Mouse (Mus musculus) intestine, embryonic 14.5 days (tissue): ENCODE results near the gene Rbm6. TPM values are rescaled to one million over a fixed set of nuclear protein-coding genes. Genes with fewer than 3 reads are reported as not detected.

Experiments used
- ATAC-seq: fragments of 200-750 bp; cut with Nextera tagmentation; replicated peaks from 2 replicates; pipeline ENCODE4 v1.8.0; 2017; ENCODE audit warnings: low read depth, moderate number of reproducible peaks, moderate TSS enrichment, moderate library complexity; ENCODE audit not compliant: low FRiP score, low TSS enrichment
- DNase-seq: peaks from one replicate; pipeline ENCODE4 v3.0.0-alpha.2; 2018; ENCODE audit warnings: low spot score
- H3K27ac ChIP-seq: fragments of 300-500 bp; sonication (generic); 2 replicates; pipeline ENCODE4 v1.5.1; 2014; ENCODE audit warnings: low read depth, mild to moderate bottlenecking, control low read depth
- H3K27me3 ChIP-seq: fragments of 300-500 bp; sonication (generic); replicated peaks from 2 replicates; pipeline ENCODE4 v1.6.1; 2014; ENCODE audit warnings: low read length, control low read depth; ENCODE audit not compliant: control insufficient read depth, insufficient read depth
- H3K36me3 ChIP-seq: fragments of 300-500 bp; sonication (generic); 2 replicates; pipeline ENCODE4 v1.6.1; 2014; ENCODE audit warnings: low read length, control low read depth; ENCODE audit not compliant: control insufficient read depth, insufficient read depth
- H3K4me1 ChIP-seq: fragments of 300-500 bp; sonication (generic); replicated peaks from 2 replicates; pipeline ENCODE4 v1.6.1; 2014; ENCODE audit warnings: low read length, control low read depth, mixed read lengths; ENCODE audit not compliant: control insufficient read depth, insufficient read depth
- H3K4me2 ChIP-seq: fragments of 300-500 bp; sonication (generic); 2 replicates; pipeline ENCODE4 v1.6.1; 2014; ENCODE audit warnings: low read length
- H3K4me3 ChIP-seq: fragments of 300-500 bp; sonication (generic); 2 replicates; pipeline ENCODE4 v1.5.1; 2014; ENCODE audit warnings: low read depth, low read length, control low read depth, mixed read lengths
- H3K9ac ChIP-seq: fragments of 300-500 bp; sonication (generic); 2 replicates; pipeline ENCODE4 v1.6.1; 2014; ENCODE audit warnings: mild to moderate bottlenecking, low read length
- H3K9me3 ChIP-seq: fragments of 300-500 bp; sonication (generic); 2 replicates; pipeline ENCODE4 v1.6.1; 2016; ENCODE audit warnings: low read length, control low read depth; ENCODE audit not compliant: control insufficient read depth
- WGBS: fragments of 180-500 bp; shearing (Covaris S2); extraction: QIAGEN DNeasy Blood & Tissue Kit; methylation state at CpG from one replicate; pipeline ENCODE4 v1.1.7; 2014; 5-methylcytosine and 5-hydroxymethylcytosine counted together
- polyA plus RNA-seq: library from polyadenylated mRNA; unstranded; fragments of >200 nt; fragmentation: Nextera tagmentation; extraction: Ambion mirVana; gene quantifications from 2 replicates; pipeline ENCODE4 v1.2.1, GENCODE M21; 2014

The Rbm6 gene
- polyA plus RNA-seq, 1 experiment from 2014 or later = 64.2 TPM

- H3K36me3 ChIP-seq = peaks cover 65% of the 10 kb centered on the region
- no peak overlapping the region for H3K4me2 ChIP-seq
- no peaks in the 10 kb centered on the region for H3K4me1 ChIP-seq
- H3K9me3 ChIP-seq = no peaks in the 10 kb centered on the region
- no peaks in the 10 kb centered on the region for H3K27me3 ChIP-seq
- no peak for DNase-seq
- no peak overlapping the region for H3K27ac ChIP-seq
- 96% methylated on average over 7 of the region's 7 CpGs for WGBS
- no peak for ATAC-seq
- no peak overlapping the region for H3K9ac ChIP-seq
- no peak overlapping the region for H3K4me3 ChIP-seq
Observed at GRCm38 (mm10) chr9:107848922-107849321, 24.1 kb downstream of the Rbm6 start.

GRCm38 (mm10) chr9:107842709-107843108 is 30.3 kb downstream of the Rbm6 start:
- Histone ChIP-seq H3K4me2 (no peak overlapping the region), H3K27me3 (no peaks in the 10 kb centered on the region), H3K27ac (no peak overlapping the region), H3K4me3 (no peak overlapping the region), H3K4me1 (no peaks in the 10 kb centered on the region), H3K9ac (no peak overlapping the region), H3K36me3 (peaks cover 59% of the 10 kb centered on the region), H3K9me3 (no peaks in the 10 kb centered on the region)
- DNase-seq (no peak), ATAC-seq (no peak)
- WGBS = 93% methylated on average over 2 of the region's 2 CpGs

- ATAC-seq (no peak), DNase-seq (no peak)
- Histone ChIP-seq H3K27me3 (no peaks in the 10 kb centered on the region), H3K4me2 (no peak overlapping the region), H3K4me1 (no peaks in the 10 kb centered on the region), H3K4me3 (no peak overlapping the region), H3K27ac (no peak overlapping the region), H3K9ac (no peak overlapping the region), H3K9me3 (no peaks in the 10 kb centered on the region), H3K36me3 (peaks cover 40% of the 10 kb centered on the region)
- 94% methylated on average over 1 of the region's 1 CpGs for WGBS
Observed at GRCm38 (mm10) chr9:107838869-107839268, 34.2 kb downstream of the Rbm6 start.

- Histone ChIP-seq H3K4me2 (no peak overlapping the region), H3K36me3 (peaks cover 49% of the 10 kb centered on the region), H3K9me3 (no peaks in the 10 kb centered on the region), H3K9ac (no peak overlapping the region), H3K27ac (no peak overlapping the region), H3K4me3 (no peak overlapping the region), H3K27me3 (no peaks in the 10 kb centered on the region), H3K4me1 (no peaks in the 10 kb centered on the region)
- ATAC-seq (no peak), DNase-seq (no peak)
- 86% methylated on average over 3 of the region's 3 CpGs for WGBS
Observed at GRCm38 (mm10) chr9:107833826-107834225, 39.2 kb downstream of the Rbm6 start.

- H3K4me2 ChIP-seq = no peak overlapping the region
- H3K9ac ChIP-seq = no peak overlapping the region
- H3K9me3 ChIP-seq = no peaks in the 10 kb centered on the region
- no peaks in the 10 kb centered on the region for H3K4me1 ChIP-seq
- ATAC-seq (no peak), DNase-seq (no peak)
- H3K36me3 ChIP-seq = peaks cover 47% of the 10 kb centered on the region
- no peak overlapping the region for H3K4me3 ChIP-seq
- H3K27me3 ChIP-seq = no peaks in the 10 kb centered on the region
- no peak overlapping the region for H3K27ac ChIP-seq
Observed at GRCm38 (mm10) chr9:107831765-107832164, 41.3 kb downstream of the Rbm6 start.

- no peak for DNase-seq
- Histone ChIP-seq H3K4me2 (no peak overlapping the region), H3K4me1 (no peaks in the 10 kb centered on the region), H3K4me3 (no peak overlapping the region), H3K36me3 (peaks cover 49% of the 10 kb centered on the region), H3K27me3 (no peaks in the 10 kb centered on the region), H3K9me3 (no peaks in the 10 kb centered on the region), H3K27ac (no peak overlapping the region), H3K9ac (no peak overlapping the region)
- 89% methylated on average over 1 of the region's 1 CpGs for WGBS
- no peak for ATAC-seq
Observed at GRCm38 (mm10) chr9:107812132-107812531, 60.9 kb downstream of the Rbm6 start.

- ATAC-seq (no peak), DNase-seq (no peak)
- H3K9ac ChIP-seq = no peak overlapping the region
- no peak overlapping the region for H3K27ac ChIP-seq
- no peaks in the 10 kb centered on the region for H3K4me1 ChIP-seq
- no peaks in the 10 kb centered on the region for H3K9me3 ChIP-seq
- H3K27me3 ChIP-seq = no peaks in the 10 kb centered on the region
- no peak overlapping the region for H3K4me3 ChIP-seq
- 96% methylated on average over 2 of the region's 2 CpGs for WGBS
- H3K4me2 ChIP-seq = no peak overlapping the region
- H3K36me3 ChIP-seq = peaks cover 37% of the 10 kb centered on the region
Observed at GRCm38 (mm10) chr9:107810985-107811384, 62.1 kb downstream of the Rbm6 start.

GRCm38 (mm10) chr9:107791714-107792113 is 81.3 kb downstream of the Rbm6 start:
- ATAC-seq = no peak
- Histone ChIP-seq H3K4me3 (no peak overlapping the region), H3K4me2 (no peak overlapping the region), H3K36me3 (peaks cover 77% of the 10 kb centered on the region), H3K27ac (no peak overlapping the region), H3K9me3 (no peaks in the 10 kb centered on the region), H3K4me1 (no peaks in the 10 kb centered on the region), H3K27me3 (no peaks in the 10 kb centered on the region), H3K9ac (no peak overlapping the region)
- WGBS = 82% methylated on average over 6 of the region's 6 CpGs
- DNase-seq = no peak

GRCm38 (mm10) chr9:107782536-107783203 is 90.4 kb downstream of the Rbm6 start:
- Histone ChIP-seq H3K9me3 (no peaks in the 10 kb centered on the region), H3K4me1 (no peaks in the 10 kb centered on the region), H3K4me2 (no peak overlapping the region), H3K27ac (no peak overlapping the region), H3K27me3 (no peaks in the 10 kb centered on the region), H3K36me3 (peaks cover 89% of the 10 kb centered on the region), H3K9ac (no peak overlapping the region), H3K4me3 (no peak overlapping the region)
- DNase-seq (no peak), ATAC-seq (no peak)
- WGBS = 92% methylated on average over 11 of the region's 11 CpGs
